Mouse (Mus musculus) lung, postnatal 14 days (tissue): Measurements from ENCODE around the gene Inf2.

ENCODE experiments used
- DNase-seq: peaks from one replicate; pipeline ENCODE4 v3.0.0; 2021

The Inf2 gene

GRCm38 (mm10) chr12:112660576-112661326 is 72.2 kb downstream of the Inf2 start:
- DNase-seq: peak; percentile 67

GRCm38 (mm10) chr12:112661327-112661605 is 72.7 kb downstream of the Inf2 start:
- no peak for DNase-seq

GRCm38 (mm10) chr12:112661851-112662250 is 73.3 kb downstream of the Inf2 start:
- DNase-seq: no peak

- no peak for DNase-seq
These were observed 74.7 kb downstream of the Inf2 start for GRCm38 (mm10) chr12:112663303-112663702.

- no peak for DNase-seq
These were observed 75.1 kb downstream of the Inf2 start for GRCm38 (mm10) chr12:112663716-112664115.

- DNase-seq: no peak
These were observed 75.5 kb downstream of the Inf2 start for GRCm38 (mm10) chr12:112664124-112664523.

- no peak for DNase-seq
These were observed 76.1 kb downstream of the Inf2 start for GRCm38 (mm10) chr12:112664656-112665055.
